Mouse (Mus musculus) stomach, postnatal 0 days (tissue): ENCODE data around the gene Gm20521. TPM values are rescaled to one million over a fixed set of nuclear protein-coding genes. Genes with fewer than 3 reads are reported as not detected.
"Not testable (repeated sequence)": the region's sequence is repeated elsewhere in the genome, so short reads cannot be mapped to it uniquely, and the experiment has no call there.

Experiments
- ATAC-seq: fragments of 200-750 bp; cut with Nextera tagmentation; 2 replicates; pipeline ENCODE4 v1.8.0; 2017; ENCODE audit not compliant: low FRiP score, low TSS enrichment
- DNase-seq: peaks from one replicate; pipeline ENCODE4 v3.0.0-alpha.2; 2016; ENCODE audit warnings: low spot score
- H3K27ac ChIP-seq: fragments of 300-500 bp; sonication (generic); replicated peaks from 2 replicates; pipeline ENCODE4 v1.5.1; 2014; ENCODE audit warnings: mild to moderate bottlenecking, control low read depth
- H3K27me3 ChIP-seq: fragments of 300-500 bp; sonication (generic); 2 replicates; pipeline ENCODE4 v1.6.1; 2014; ENCODE audit warnings: low read length; ENCODE audit not compliant: control insufficient read depth, insufficient read depth
- H3K36me3 ChIP-seq: fragments of 300-500 bp; sonication (generic); 2 replicates; pipeline ENCODE4 v1.6.1; 2014; ENCODE audit warnings: low read length, mixed read lengths; ENCODE audit not compliant: control insufficient read depth, insufficient read depth
- H3K4me1 ChIP-seq: fragments of 300-500 bp; sonication (generic); replicated peaks from 2 replicates; pipeline ENCODE4 v1.6.1; 2014; ENCODE audit warnings: antibody characterized with exemption; ENCODE audit not compliant: control insufficient read depth, insufficient read depth
- H3K4me2 ChIP-seq: fragments of 300-500 bp; sonication (generic); replicated peaks from 2 replicates; pipeline ENCODE4 v1.6.1; 2014; ENCODE audit warnings: low read depth, mild to moderate bottlenecking, control low read depth, moderate library complexity
- H3K4me3 ChIP-seq: fragments of 300-500 bp; sonication (generic); 2 replicates; pipeline ENCODE4 v1.5.1; 2014; ENCODE audit warnings: low read depth, low read length, control low read depth
- H3K9ac ChIP-seq: fragments of 300-500 bp; sonication (generic); 2 replicates; pipeline ENCODE4 v1.6.1; 2014; ENCODE audit warnings: mild to moderate bottlenecking, low read length, control low read depth, mixed read lengths
- H3K9me3 ChIP-seq: fragments of 300-500 bp; sonication (generic); 2 replicates; pipeline ENCODE4 v1.6.1; 2016; ENCODE audit warnings: low read length; ENCODE audit not compliant: control insufficient read depth
- CTCF ChIP-seq: IDR thresholded peaks from 2 replicates; pipeline ENCODE4 v1.5.1; 2016; ENCODE audit warnings: antibody characterized with exemption, low read depth, mild to moderate bottlenecking, moderate library complexity
- EP300 ChIP-seq: optimal IDR thresholded peaks from 2 replicates; pipeline ENCODE3; 2016; ENCODE audit warnings: antibody characterized with exemption
- WGBS: fragments of 180-500 bp; shearing (Covaris S2); extraction: QIAGEN DNeasy Blood & Tissue Kit; methylation state at CpG from one replicate; pipeline ENCODE4 v1.1.7; 2014; 5-methylcytosine and 5-hydroxymethylcytosine counted together
- polyA plus RNA-seq: library from polyadenylated mRNA; unstranded; fragments of >200 nt; fragmentation: Nextera tagmentation; extraction: Ambion mirVana; gene quantifications from 2 replicates; pipeline ENCODE4 v1.2.1, GENCODE M21; 2015

Gm20521 gene
- polyA plus RNA-seq, 1 experiment from 2014 or later, result 1.2 TPM

- H3K9ac ChIP-seq, result no peak overlapping the region
- H3K4me1 ChIP-seq, result no peaks in the 10 kb centered on the region
- no peaks in the 10 kb centered on the region for H3K9me3 ChIP-seq
- H3K4me2 ChIP-seq, result no peak overlapping the region
- WGBS, result 91% methylated on average over 8 of the region's 8 CpGs
- H3K27me3 ChIP-seq, result no peaks in the 10 kb centered on the region
- no peak for ATAC-seq
- no peak for DNase-seq
- H3K27ac ChIP-seq, result no peak overlapping the region
- TF ChIP-seq CTCF (no peak), EP300 (no peak)
- H3K36me3 ChIP-seq, result no peaks in the 10 kb centered on the region
- no peak overlapping the region for H3K4me3 ChIP-seq
Observed at GRCm38 (mm10) chr14:54942479-54942878, 59.2 kb downstream of the Gm20521 start.

DNA sequence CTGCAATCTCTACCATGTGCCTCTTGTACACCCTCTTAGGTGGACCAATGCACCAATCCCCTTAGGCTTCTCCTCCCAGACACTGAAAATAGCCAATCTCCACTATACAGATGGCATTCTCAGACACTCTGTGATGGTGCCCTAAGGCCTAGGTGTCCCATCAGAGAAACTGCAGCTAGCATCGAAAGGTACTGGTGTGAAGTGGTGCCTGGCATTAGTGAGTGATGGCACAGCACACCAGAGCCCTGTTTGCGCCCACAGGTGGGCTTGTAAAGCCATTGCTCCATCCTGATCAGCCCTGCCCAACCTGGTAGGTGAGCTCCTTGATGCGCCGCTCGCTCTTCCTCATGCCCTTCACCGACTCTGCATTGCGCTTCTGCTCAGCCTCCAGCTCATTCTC lies 60.7 kb downstream of the Gm20521 start:
- Histone ChIP-seq H3K9ac (no peak overlapping the region), H3K4me3 (no peak overlapping the region), H3K27ac (no peak overlapping the region), H3K36me3 (no peaks in the 10 kb centered on the region), H3K9me3 (no peaks in the 10 kb centered on the region), H3K4me1 (no peaks in the 10 kb centered on the region), H3K4me2 (no peak overlapping the region), H3K27me3 (no peaks in the 10 kb centered on the region)
- DNase-seq (no peak), ATAC-seq (no peak)
- WGBS, result 93% methylated on average over 7 of the region's 7 CpGs
- TF ChIP-seq EP300 (no peak), CTCF (no peak)

DNA sequence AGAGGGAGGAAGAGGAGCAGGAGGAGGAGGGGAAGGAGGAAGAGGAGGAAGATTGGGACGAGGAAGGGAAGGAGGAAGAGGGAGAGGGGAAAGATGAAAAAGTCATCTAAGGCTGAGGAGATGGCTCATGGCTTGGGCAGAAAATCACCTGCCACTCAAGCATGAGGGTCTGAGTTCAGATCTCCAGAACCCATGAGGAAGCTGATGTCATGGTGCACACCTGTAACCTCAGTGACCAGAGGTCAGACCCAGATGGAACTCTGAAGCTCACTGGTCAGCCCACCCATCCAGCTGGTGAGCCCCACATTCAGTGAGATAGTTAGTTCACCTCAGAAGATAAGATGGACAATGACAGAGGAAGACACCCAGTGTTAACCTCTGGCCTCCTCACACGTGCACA lies 61.7 kb downstream of the Gm20521 start:
- 80% methylated on average over 2 of the region's 2 CpGs for WGBS
- no peak overlapping the region for H3K27ac ChIP-seq
- TF ChIP-seq CTCF (no peak), EP300 (no peak)
- no peak overlapping the region for H3K9ac ChIP-seq
- H3K4me1 ChIP-seq, result no peaks in the 10 kb centered on the region
- H3K27me3 ChIP-seq, result no peaks in the 10 kb centered on the region
- H3K4me2 ChIP-seq, result no peak overlapping the region
- no peak for ATAC-seq
- H3K36me3 ChIP-seq, result no peaks in the 10 kb centered on the region
- no peaks in the 10 kb centered on the region for H3K9me3 ChIP-seq
- DNase-seq, result no peak
- no peak overlapping the region for H3K4me3 ChIP-seq

DNA sequence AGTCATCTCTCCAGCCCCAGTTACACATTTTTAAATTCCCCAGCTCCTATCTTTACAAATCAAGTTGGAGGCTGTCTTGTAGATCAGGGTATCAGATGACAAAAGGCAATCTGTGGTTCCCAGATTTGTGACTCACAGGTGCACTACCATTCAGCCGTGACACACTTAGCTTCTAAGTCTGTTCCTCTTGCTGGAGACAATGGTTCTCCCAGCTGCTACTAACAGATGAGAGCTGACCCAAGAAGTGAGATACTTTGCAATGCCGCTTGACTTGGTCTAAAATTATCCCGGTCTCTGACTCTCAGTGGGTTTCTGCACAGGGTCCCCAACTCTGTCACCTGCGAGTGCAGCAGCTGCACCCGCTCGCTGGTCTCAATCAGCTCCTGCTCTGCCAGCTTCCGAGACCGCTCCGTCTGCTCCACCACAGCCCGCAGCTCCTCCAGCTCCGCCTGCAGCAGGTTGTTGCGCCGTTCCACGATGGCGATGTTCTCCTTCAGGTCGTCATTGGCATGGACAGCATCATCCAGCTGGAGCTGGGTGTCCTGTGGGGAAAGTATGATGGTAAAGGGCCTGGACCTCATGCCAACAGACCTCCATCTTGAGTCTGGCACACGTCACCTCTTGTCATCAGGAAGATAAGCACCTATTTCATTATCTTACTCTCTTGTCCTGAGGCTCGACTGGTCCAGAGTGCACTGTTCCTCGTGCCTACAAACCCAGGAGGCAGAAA lies 62.9 kb downstream of the Gm20521 start:
- DNase-seq (no peak), ATAC-seq (no peak)
- no peak for TF ChIP-seq EP300
- TF ChIP-seq CTCF, result no peak
- H3K27me3 ChIP-seq, result no peaks in the 10 kb centered on the region
- H3K4me3 ChIP-seq, result no peak overlapping the region
- no peaks in the 10 kb centered on the region for H3K4me1 ChIP-seq
- H3K4me2 ChIP-seq, result no peak overlapping the region
- H3K9me3 ChIP-seq, result no peaks in the 10 kb centered on the region
- 75% methylated on average over 19 of the region's 19 CpGs for WGBS
- no peak overlapping the region for H3K9ac ChIP-seq
- H3K27ac ChIP-seq, result no peak overlapping the region
- H3K36me3 ChIP-seq, result no peaks in the 10 kb centered on the region

GRCm38 (mm10) chr14:54947008-54947407 lies 63.8 kb downstream of the Gm20521 start:
- H3K9ac ChIP-seq, H3K27me3 ChIP-seq, H3K4me2 ChIP-seq, DNase-seq, ATAC-seq, H3K36me3 ChIP-seq, H3K9me3 ChIP-seq, H3K4me3 ChIP-seq, H3K27ac ChIP-seq, H3K4me1 ChIP-seq: not testable (repeated sequence)
- 87% methylated on average over 8 of the region's 11 CpGs for WGBS

Other genes starting within 250 kb of the Gm20521 start
- gene Gm17606, start 242.5 kb upstream of the Gm20521 start, polyA plus RNA-seq, result not detected in 2 replicates
- gene Cdh24, start 242.1 kb upstream of the Gm20521 start, polyA plus RNA-seq, result 0.63 and 0.68 TPM in 2 replicates
- gene 1700123O20Rik, start 197.2 kb upstream of the Gm20521 start, polyA plus RNA-seq, result 60.8 and 61.7 TPM in 2 replicates
- 37.0 and 46.9 TPM in 2 replicates for gene Acin1, start 196.5 kb upstream of the Gm20521 start, polyA plus RNA-seq
- 0.08 and 0.11 TPM in 2 replicates for gene Gm29776, start 184.6 kb upstream of the Gm20521 start, polyA plus RNA-seq
- gene Cebpe, start 171.3 kb upstream of the Gm20521 start, polyA plus RNA-seq, result 0.10 TPM in 1 of 2 replicates, not detected in the other
- 3.1 and 4.2 TPM in 2 replicates for gene Slc7a8, start 101.5 kb upstream of the Gm20521 start, polyA plus RNA-seq
- not detected in 2 replicates for gene Rnf212b, start 69.3 kb upstream of the Gm20521 start, polyA plus RNA-seq
- gene Homez, start 12.5 kb upstream of the Gm20521 start, polyA plus RNA-seq, result 4.5 and 5.0 TPM in 2 replicates
- 1.7 and 2.2 TPM in 2 replicates for gene Ppp1r3e, start 5.9 kb upstream of the Gm20521 start, polyA plus RNA-seq
- gene Bcl2l2, start 64 bp upstream of the Gm20521 start, polyA plus RNA-seq, result 4.3 and 4.7 TPM in 2 replicates
- 46.4 and 56.2 TPM in 2 replicates for gene Pabpn1, start 9.1 kb downstream of the Gm20521 start, polyA plus RNA-seq
- 15.4 and 20.6 TPM in 2 replicates for gene Slc22a17, start 29.7 kb downstream of the Gm20521 start, polyA plus RNA-seq
- gene Efs, start 42.7 kb downstream of the Gm20521 start, polyA plus RNA-seq, result 14.1 and 16.8 TPM in 2 replicates
- gene Il25, start 49.3 kb downstream of the Gm20521 start, polyA plus RNA-seq, result 0.15 TPM in 1 of 2 replicates, not detected in the other
- gene Cmtm5, start 52.8 kb downstream of the Gm20521 start, polyA plus RNA-seq, result 3.3 and 4.6 TPM in 2 replicates
- 0.27 and 0.29 TPM in 2 replicates for gene Myh6, start 83.5 kb downstream of the Gm20521 start, polyA plus RNA-seq
- gene Gm17428, start 93.5 kb downstream of the Gm20521 start, polyA plus RNA-seq, result not detected in 2 replicates
- 1.4 and 2.4 TPM in 2 replicates for gene Myh7, start 111.2 kb downstream of the Gm20521 start, polyA plus RNA-seq
- 54.4 and 55.2 TPM in 2 replicates for gene Ngdn, start 132.0 kb downstream of the Gm20521 start, polyA plus RNA-seq
- 1.0 and 1.3 TPM in 2 replicates for gene Zfhx2, start 208.9 kb downstream of the Gm20521 start, polyA plus RNA-seq
- gene Thtpa, start 211.3 kb downstream of the Gm20521 start, polyA plus RNA-seq, result 11.5 and 11.8 TPM in 2 replicates
- gene Ap1g2, start 223.2 kb downstream of the Gm20521 start, polyA plus RNA-seq, result 26.4 and 31.0 TPM in 2 replicates
- 0.82 and 1.0 TPM in 2 replicates for gene Jph4, start 233.5 kb downstream of the Gm20521 start, polyA plus RNA-seq